Mouse (Mus musculus): ENCODE results near the gene Slc30a7. TPM values are rescaled to one million over a fixed set of nuclear protein-coding genes. Genes with fewer than 3 reads are reported as not detected.
A peak's percentile ranks its signal among the peaks of the same experiment; 100 is the strongest.

Slc30a7 gene
- 40.1 to 60.1 TPM (median 48.5 TPM) in 3 replicates for total RNA-seq (2017)

DNA sequence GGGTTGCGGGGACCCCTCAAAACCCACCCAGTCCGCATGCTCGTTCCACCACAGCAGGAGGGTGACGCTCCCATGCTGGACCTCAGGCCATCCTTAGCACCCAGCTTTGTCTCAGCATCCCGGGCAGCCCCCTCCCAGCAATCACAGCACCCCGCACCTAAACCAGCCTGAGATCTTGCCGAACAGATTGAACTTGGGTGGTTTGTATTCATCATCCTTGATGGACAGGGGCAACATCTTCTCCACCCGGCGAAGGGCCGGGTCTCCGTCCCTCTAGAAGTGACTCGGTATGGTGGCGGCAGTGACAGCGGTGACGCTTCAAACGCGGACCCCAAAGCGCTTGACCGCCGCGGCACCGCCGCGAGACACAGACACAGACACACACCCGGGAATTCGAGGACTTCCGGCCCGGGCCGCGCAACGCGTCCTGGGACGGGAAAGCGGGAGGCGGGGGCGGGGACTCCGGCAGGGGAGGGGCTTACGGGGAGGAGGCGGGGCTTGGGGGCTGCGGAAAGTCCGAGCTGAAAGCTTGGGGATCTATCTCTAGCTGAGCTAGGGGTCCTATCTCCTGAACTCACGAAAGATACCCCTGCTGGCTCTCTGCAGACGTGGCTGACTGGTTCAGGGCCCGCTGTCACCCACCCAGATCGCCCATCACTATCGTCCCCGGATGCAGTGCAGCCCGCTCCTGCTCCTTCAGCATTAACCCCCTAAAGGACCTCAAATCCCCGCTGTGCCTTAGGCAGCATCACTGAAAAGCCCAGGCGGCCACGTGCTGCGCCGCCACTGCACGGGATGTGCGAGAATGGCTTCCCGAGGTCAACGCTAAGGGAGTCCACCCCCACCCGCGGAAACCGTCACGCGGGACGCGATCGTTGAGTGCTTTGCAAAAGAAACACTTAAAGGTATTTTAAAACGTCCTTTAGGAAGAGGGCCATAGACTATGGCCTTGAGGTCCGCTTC lies at the start of gene Slc30a7, which contains the start of gene Extl2:
Slc30a7 (minus strand) TSS at position 429 of the 963 bp plus-strand sequence.
Extl2 (plus strand) TSS at position 485 of the 963 bp plus-strand sequence.
- ATAC-seq (replicated peaks; ENCODE audit: insufficient number of reproducible peaks, low FRiP score, low TSS enrichment, poor library complexity, severe bottlenecking) = peak; percentile 43

GRCm38 (mm10) chr3:116047034-116047433 lies 39.8 kb upstream of the Slc30a7 start:
- no peak for ATAC-seq (replicated peaks; ENCODE audit: insufficient number of reproducible peaks, low FRiP score, low TSS enrichment, poor library complexity, severe bottlenecking)

DNA sequence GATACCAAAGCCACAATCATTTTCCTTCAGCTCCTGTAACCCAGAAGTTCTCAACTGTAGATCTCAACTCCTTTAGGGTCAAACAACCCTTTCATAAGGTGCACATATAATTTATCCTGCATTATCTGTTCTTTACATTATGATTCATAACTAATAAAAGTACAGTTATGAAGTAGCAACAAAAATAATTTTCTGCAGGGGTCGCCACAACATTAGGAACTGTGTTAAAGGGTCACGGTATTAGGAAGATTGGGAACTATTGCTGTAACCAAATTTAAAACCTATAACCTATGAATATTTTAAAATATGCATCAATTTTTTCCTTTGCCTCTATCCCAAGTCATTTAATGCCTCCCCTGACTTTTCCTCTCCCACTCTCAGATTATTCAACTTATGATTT lies 38.8 kb upstream of the Slc30a7 start:
- ATAC-seq (replicated peaks; ENCODE audit: insufficient number of reproducible peaks, low FRiP score, low TSS enrichment, poor library complexity, severe bottlenecking) = no peak

DNA sequence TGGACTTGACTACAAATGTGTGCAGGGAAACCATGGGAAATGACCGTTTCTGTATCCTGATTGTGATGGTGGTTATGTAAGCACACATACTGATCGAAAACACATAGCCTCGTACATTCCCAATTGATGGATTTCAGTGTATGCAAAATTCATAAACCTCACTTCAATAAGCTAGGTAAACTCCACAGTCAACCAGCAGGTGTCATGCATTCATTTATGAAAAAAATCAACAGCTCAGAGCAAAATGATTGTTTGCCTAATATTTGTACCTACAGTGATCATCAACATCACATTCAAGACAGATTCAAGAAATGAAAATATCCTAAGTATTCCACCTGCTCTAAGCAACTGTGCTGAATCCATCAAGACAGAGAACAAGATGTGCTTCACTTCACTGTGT lies 33.6 kb upstream of the Slc30a7 start:
- no peak for ATAC-seq (replicated peaks; ENCODE audit: insufficient number of reproducible peaks, low FRiP score, low TSS enrichment, poor library complexity, severe bottlenecking)

DNA sequence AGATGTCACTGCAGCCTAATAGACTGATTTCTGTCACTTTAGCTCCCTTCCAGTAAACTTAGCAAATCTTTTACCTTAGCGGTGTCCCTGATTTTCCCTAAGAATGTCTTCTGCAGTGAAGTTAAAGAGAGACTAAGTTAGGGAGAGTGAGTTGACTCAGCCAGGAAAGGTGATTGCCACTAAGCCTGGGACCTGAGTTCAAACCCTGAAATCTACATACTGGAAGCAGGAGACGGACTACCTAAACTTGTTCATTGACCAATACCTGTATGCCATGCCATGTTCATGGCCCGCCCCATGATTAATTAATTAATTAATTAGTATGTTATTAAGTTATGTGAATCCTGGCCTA lies 26.6 kb upstream of the Slc30a7 start:
- ATAC-seq (replicated peaks; ENCODE audit: insufficient number of reproducible peaks, low FRiP score, low TSS enrichment, poor library complexity, severe bottlenecking) = no peak

DNA sequence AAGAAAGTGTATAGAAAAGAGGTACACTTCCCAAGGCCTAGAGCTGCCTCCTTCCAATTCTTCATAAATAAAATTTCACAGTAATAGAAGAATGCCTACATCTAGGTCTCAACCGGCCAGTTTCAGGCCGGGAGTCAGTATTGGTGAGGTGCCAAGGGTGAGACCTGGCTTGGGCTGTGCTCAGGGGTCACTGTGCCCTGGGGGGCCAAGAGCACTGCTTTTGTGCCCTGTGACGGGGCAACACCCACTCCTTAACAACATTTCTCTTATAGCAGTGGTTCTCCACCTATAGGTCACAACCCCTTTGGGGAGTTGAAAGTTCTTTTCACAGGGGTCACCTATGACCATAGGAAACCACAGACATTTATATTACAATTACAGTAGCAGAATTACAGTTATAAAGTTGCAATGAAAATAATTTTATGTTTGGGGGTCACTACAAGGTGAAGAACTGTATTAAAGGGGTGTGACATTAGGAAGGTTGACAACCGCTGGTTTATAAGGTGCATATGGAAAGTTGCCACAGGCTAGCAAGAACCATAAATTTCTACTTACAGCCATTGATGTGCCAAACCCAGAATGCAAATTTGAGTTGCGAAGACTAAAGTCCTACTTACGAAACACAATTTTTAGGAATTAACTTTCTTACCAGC lies 26.1 kb upstream of the Slc30a7 start:
- ATAC-seq (replicated peaks; ENCODE audit: insufficient number of reproducible peaks, low FRiP score, low TSS enrichment, poor library complexity, severe bottlenecking) = no peak

- no peak for ATAC-seq (replicated peaks; ENCODE audit: insufficient number of reproducible peaks, low FRiP score, low TSS enrichment, poor library complexity, severe bottlenecking)
These were observed 23.1 kb upstream of the Slc30a7 start for GRCm38 (mm10) chr3:116030152-116030788.

DNA sequence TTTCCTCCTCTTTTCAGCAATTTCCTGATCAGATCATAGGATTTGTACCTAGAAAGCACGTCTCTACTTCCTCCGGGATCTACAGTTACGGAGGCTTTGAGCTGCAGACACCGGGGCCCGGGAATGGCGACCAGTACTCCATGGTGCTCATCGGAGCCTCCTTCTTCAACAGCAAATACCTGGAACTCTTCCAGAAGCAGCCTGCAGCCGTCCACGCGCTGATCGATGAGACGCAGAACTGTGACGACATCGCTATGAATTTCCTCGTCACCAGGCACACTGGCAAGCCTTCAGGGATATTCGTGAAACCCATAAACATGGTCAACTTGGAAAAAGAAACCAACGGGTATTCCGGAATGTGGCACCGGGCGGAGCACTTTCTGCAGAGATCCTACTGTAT lies 19.8 kb upstream of the Slc30a7 start:
- ATAC-seq (replicated peaks; ENCODE audit: insufficient number of reproducible peaks, low FRiP score, low TSS enrichment, poor library complexity, severe bottlenecking) = no peak

GRCm38 (mm10) chr3:116025701-116026100 lies 18.5 kb upstream of the Slc30a7 start:
- no peak for ATAC-seq (replicated peaks; ENCODE audit: insufficient number of reproducible peaks, low FRiP score, low TSS enrichment, poor library complexity, severe bottlenecking)

- no peak for ATAC-seq (replicated peaks; ENCODE audit: insufficient number of reproducible peaks, low FRiP score, low TSS enrichment, poor library complexity, severe bottlenecking)
These were observed 17.5 kb upstream of the Slc30a7 start for GRCm38 (mm10) chr3:116024669-116025068.

DNA sequence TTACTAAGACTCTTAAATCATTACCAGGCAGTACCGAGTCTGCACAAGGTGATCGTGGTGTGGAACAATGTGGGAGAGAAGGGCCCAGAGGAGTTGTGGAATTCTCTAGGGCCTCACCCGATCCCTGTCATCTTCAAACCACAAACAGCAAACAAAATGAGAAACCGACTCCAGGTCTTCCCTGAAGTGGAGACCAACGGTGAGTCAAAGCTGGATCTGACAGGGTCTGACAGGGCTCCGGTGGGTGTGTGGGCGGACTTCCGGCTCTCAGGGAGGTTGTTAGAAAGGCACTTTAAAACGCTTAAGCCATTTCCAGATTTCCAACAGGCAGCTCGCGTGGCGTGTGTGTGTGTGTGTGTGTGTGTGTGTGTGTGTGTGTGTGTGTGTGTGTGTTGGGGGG lies 17.0 kb upstream of the Slc30a7 start:
- ATAC-seq (replicated peaks; ENCODE audit: insufficient number of reproducible peaks, low FRiP score, low TSS enrichment, poor library complexity, severe bottlenecking) = no peak

DNA sequence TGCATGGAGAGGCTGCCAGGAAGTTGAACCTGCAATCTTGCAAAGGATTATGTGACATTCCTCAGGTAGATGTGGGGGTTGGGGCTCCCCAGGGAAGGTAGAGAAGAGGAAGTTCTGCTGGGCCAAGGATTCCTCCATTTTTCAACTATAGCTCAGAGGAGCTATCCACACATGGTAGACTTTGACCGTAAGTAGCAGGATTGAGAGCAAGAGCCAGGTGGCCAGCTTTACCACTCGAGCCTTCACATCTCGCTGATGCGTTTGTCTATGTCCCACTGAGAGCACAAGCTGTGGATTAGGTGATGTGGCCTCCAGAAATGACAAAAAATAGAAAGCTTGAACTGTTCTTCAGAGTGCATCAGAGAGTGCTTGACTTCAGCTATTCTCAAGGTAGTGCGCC lies 11.9 kb upstream of the Slc30a7 start:
- ATAC-seq (replicated peaks; ENCODE audit: insufficient number of reproducible peaks, low FRiP score, low TSS enrichment, poor library complexity, severe bottlenecking) = no peak

- no peak for ATAC-seq (replicated peaks; ENCODE audit: insufficient number of reproducible peaks, low FRiP score, low TSS enrichment, poor library complexity, severe bottlenecking)
These were observed 11.4 kb upstream of the Slc30a7 start for GRCm38 (mm10) chr3:116018606-116019005.

DNA sequence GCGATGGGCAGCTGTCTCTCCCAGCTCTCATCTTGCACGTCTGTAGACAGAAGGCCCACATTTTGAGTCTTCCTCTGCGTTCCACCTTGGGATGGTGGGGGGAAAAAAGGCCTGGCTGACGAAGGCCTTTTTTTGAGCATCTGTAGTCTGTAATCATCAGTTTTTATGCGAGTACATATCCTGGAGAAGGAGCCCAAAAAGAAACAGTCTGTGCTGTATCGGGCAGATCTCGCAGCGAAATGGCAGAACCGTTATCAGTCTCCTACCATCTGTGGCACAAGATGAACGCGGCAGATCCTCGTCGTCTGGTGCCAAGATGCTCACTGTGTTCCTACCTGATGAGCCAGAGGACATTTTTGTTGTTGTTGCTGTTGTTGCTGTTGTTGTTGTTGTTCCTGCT lies 8.9 kb upstream of the Slc30a7 start:
- no peak for ATAC-seq (replicated peaks; ENCODE audit: insufficient number of reproducible peaks, low FRiP score, low TSS enrichment, poor library complexity, severe bottlenecking)

- no peak for ATAC-seq (replicated peaks; ENCODE audit: insufficient number of reproducible peaks, low FRiP score, low TSS enrichment, poor library complexity, severe bottlenecking)
These were observed 7.7 kb upstream of the Slc30a7 start for GRCm38 (mm10) chr3:116014901-116015300.

GRCm38 (mm10) chr3:116009622-116010344 lies 2.6 kb upstream of the Slc30a7 start:
- no peak for ATAC-seq (replicated peaks; ENCODE audit: insufficient number of reproducible peaks, low FRiP score, low TSS enrichment, poor library complexity, severe bottlenecking)

DNA sequence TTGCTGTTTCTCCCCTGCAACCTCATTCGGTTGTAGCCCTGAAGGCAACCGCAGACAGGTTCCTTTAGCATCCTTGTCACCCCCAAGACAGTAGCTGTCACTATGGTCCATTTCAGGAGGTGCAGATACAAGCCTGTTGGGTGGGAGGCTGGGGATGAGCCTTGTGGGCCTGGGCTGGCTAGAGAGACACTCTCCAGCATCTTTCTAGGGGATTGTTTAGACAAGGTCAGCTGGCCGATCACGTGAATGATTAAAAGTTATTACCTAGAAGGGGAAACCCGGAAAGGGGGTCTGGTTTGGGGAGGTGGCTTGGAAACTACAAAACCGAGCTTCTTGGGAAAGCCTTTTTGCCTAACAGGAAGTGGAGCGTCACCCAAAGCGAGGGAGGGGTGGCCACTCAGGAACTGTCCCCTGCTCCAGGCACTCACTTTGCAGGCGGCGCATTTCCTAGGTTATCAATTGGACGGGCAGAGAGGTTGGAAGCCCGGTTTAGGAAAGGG lies 785 bp upstream of the Slc30a7 start:
- peak; percentile 32 for ATAC-seq (replicated peaks; ENCODE audit: insufficient number of reproducible peaks, low FRiP score, low TSS enrichment, poor library complexity, severe bottlenecking)

DNA sequence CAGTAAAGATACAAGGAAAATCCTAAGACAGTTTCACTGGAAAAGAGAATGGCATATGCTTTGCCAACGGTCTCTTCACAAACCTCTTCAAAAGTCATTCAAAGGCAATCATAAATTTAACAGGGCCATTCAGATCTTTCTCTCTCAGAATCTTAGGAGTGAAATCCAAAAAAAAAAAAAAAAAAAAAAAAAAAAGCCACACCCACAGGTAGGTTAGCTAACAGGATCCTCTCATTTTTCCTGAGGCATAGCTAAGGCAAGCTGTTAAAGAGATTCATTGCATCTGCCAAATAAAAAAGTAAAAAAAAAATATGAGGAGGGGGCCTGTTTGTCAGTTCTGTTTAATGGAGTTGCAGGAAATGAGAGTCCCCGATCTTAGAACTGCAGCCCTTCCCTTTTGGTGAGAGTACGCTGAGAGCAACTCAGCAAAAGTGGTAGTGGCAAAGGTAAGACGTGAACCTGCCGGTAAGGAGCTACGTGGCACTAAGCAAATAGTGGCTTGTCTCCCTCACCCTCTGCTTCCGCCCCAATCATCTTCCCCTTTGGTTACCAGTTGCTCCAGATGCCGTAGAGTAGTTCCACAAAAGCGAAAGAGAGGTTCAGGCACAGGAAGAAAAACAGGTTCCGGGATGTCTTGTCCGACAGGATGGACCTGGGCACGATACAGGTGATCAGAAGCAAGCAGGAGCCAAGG lies 775 bp downstream of the Slc30a7 start:
- peak; percentile 66 for ATAC-seq (replicated peaks; ENCODE audit: insufficient number of reproducible peaks, low FRiP score, low TSS enrichment, poor library complexity, severe bottlenecking)
